Mouse (Mus musculus): Measurements from ENCODE around the gene Dmbx1. TPM values are rescaled to one million over a fixed set of nuclear protein-coding genes. Genes with fewer than 3 reads are reported as not detected.

The Dmbx1 gene
- total RNA-seq (2023): not detected

GRCm38 (mm10) chr4:115939295-115940102 is at the start of gene Dmbx1:
Gene Dmbx1 (minus strand): TSS chr4:115939926.

GRCm38 (mm10) chr4:115890553-115890952 is 49.2 kb downstream of the Dmbx1 start, which contains the start of gene 6430628N08Rik:
Gene 6430628N08Rik (plus strand): TSS chr4:115890665.

GRCm38 (mm10) chr4:115884022-115884421 is 55.7 kb downstream of the Dmbx1 start, which contains the start of gene Kncn:
Gene Kncn (plus strand): TSS chr4:115884400.

Other genes starting within 250 kb of the Dmbx1 start
- 30.9 TPM for gene Efcab14, start 202.2 kb downstream of the Dmbx1 start, total RNA-seq (2023)
- gene Tex38, start 158.9 kb downstream of the Dmbx1 start, total RNA-seq (2023): not detected
- 19.8 TPM for gene Atpaf1, start 155.1 kb downstream of the Dmbx1 start, total RNA-seq (2023)
- gene Mob3c, start 111.8 kb downstream of the Dmbx1 start, total RNA-seq (2023): 16.7 TPM
- 53.3 TPM for gene Mknk1, start 100.7 kb downstream of the Dmbx1 start, total RNA-seq (2023)
- gene Kncn, start 55.5 kb downstream of the Dmbx1 start, total RNA-seq (2023): not detected
- not detected for gene 6430628N08Rik, start 49.3 kb downstream of the Dmbx1 start, total RNA-seq (2023)
- 103 TPM for gene Faah, start 78.0 kb upstream of the Dmbx1 start, total RNA-seq (2023)
- 48.9 TPM for gene Nsun4, start 114.0 kb upstream of the Dmbx1 start, total RNA-seq (2023)
- gene Uqcrh, start 135.1 kb upstream of the Dmbx1 start, total RNA-seq (2023): 325 TPM
- gene Lrrc41, start 135.3 kb upstream of the Dmbx1 start, total RNA-seq (2023): 25.7 TPM
- 0.49 TPM for gene Rad54l, start 183.8 kb upstream of the Dmbx1 start, total RNA-seq (2023)
- gene Pomgnt1, start 183.9 kb upstream of the Dmbx1 start, total RNA-seq (2023): 29.7 TPM
- 0.18 TPM for gene Lurap1, start 211.4 kb upstream of the Dmbx1 start, total RNA-seq (2023)
- not detected for gene Tspan1, start 227.7 kb upstream of the Dmbx1 start, total RNA-seq (2023)
- gene 1700042G07Rik, start 233.4 kb upstream of the Dmbx1 start, total RNA-seq (2023): not detected
- gene Gm49337, start 233.5 kb upstream of the Dmbx1 start, total RNA-seq (2023): not detected